Mouse (Mus musculus) heart, embryonic 12.5 days (tissue): ENCODE data around the gene Cdhr4. TPM values are rescaled to one million over a fixed set of nuclear protein-coding genes. Genes with fewer than 3 reads are reported as not detected.

Experiments
- ATAC-seq: fragments of 200-750 bp; cut with Nextera tagmentation; 2 replicates; pipeline ENCODE4 v1.8.0; 2017; ENCODE audit warnings: moderate TSS enrichment, moderate library complexity; ENCODE audit not compliant: insufficient number of reproducible peaks, low FRiP score
- H3K27ac ChIP-seq: fragments of 300-500 bp; sonication (generic); 2 replicates; pipeline ENCODE4 v1.5.1; 2016; ENCODE audit warnings: mild to moderate bottlenecking, moderate library complexity; ENCODE audit not compliant: poor library complexity, severe bottlenecking
- H3K27me3 ChIP-seq: fragments of 300-500 bp; sonication (generic); replicated peaks from 2 replicates; pipeline ENCODE4 v1.6.1; 2016; ENCODE audit warnings: mild to moderate bottlenecking, moderate library complexity
- H3K36me3 ChIP-seq: fragments of 300-500 bp; sonication (generic); 2 replicates; pipeline ENCODE4 v1.6.1; 2016; ENCODE audit warnings: mild to moderate bottlenecking, moderate library complexity
- H3K4me1 ChIP-seq: fragments of 300-500 bp; sonication (generic); replicated peaks from 2 replicates; pipeline ENCODE4 v1.6.1; 2016; ENCODE audit warnings: mild to moderate bottlenecking
- H3K4me2 ChIP-seq: fragments of 300-500 bp; sonication (generic); 2 replicates; pipeline ENCODE4 v1.6.1; 2016; ENCODE audit warnings: mild to moderate bottlenecking, moderate library complexity
- H3K4me3 ChIP-seq: fragments of 300-500 bp; sonication (generic); 2 replicates; pipeline ENCODE4 v1.5.1; 2016; ENCODE audit warnings: mild to moderate bottlenecking
- H3K9ac ChIP-seq: fragments of 300-500 bp; sonication (generic); 2 replicates; pipeline ENCODE4 v1.6.1; 2016; ENCODE audit warnings: mild to moderate bottlenecking, moderate library complexity
- H3K9me3 ChIP-seq: fragments of 300-500 bp; sonication (generic); replicated peaks from 2 replicates; pipeline ENCODE4 v1.6.1; 2016; ENCODE audit warnings: mild to moderate bottlenecking, moderate library complexity
- WGBS: fragments of 180-500 bp; shearing (Covaris S2); methylation state at CpG from one replicate; pipeline ENCODE4 v1.1.7; 2016; 5-methylcytosine and 5-hydroxymethylcytosine counted together
- polyA plus RNA-seq: library from polyadenylated mRNA; unstranded; fragments of >200 nt; fragmentation: Nextera tagmentation; extraction: Ambion mirVana; gene quantifications from 2 replicates; pipeline ENCODE4 v1.2.1, GENCODE M21; 2016

Cdhr4 gene
- 6.8 and 11.4 TPM in 2 replicates for polyA plus RNA-seq

- 62% methylated on average over 2 of the region's 2 CpGs for WGBS
- H3K4me1 ChIP-seq = peaks cover 13% of the 10 kb centered on the region
- H3K4me2 ChIP-seq = no peak within 1 kb of the TSS
- no peak within 1 kb of the TSS for H3K4me3 ChIP-seq
- H3K27me3 ChIP-seq = no peaks in the 10 kb centered on the region
- H3K27ac ChIP-seq = no peak within 1 kb of the TSS
- no peaks in the 10 kb centered on the region for H3K36me3 ChIP-seq
- H3K9ac ChIP-seq = no peak within 1 kb of the TSS
- H3K9me3 ChIP-seq = no peaks in the 10 kb centered on the region
- no peak for ATAC-seq
These were observed at the start of gene Cdhr4 for GRCm38 (mm10) chr9:107992197-107992596. Cdhr4 (plus strand) TSS chr9:107992497.

- no peak overlapping the region for H3K4me2 ChIP-seq
- no peak overlapping the region for H3K27ac ChIP-seq
- H3K4me3 ChIP-seq = no peak overlapping the region
- H3K9me3 ChIP-seq = no peaks in the 10 kb centered on the region
- H3K9ac ChIP-seq = no peak overlapping the region
- peaks cover 13% of the 10 kb centered on the region for H3K4me1 ChIP-seq
- H3K27me3 ChIP-seq = 0 out of 2 replicates have a peak, but pooled peaks cover 3% of the 10 kb centered on the region
- 79% methylated on average over 31 of the region's 31 CpGs for WGBS
- ATAC-seq = no peak
- H3K36me3 ChIP-seq = no peaks in the 10 kb centered on the region
These were observed 44.8 kb upstream of the Cdhr4 start for GRCm38 (mm10) chr9:107947241-107948194.

GRCm38 (mm10) chr9:107949184-107949921, 42.9 kb upstream of the Cdhr4 start:
- 74% methylated on average over 13 of the region's 13 CpGs for WGBS
- Histone ChIP-seq H3K27me3 (0 out of 2 replicates have a peak, but pooled peaks cover 3% of the 10 kb centered on the region), H3K36me3 (no peaks in the 10 kb centered on the region), H3K4me2 (no peak overlapping the region), H3K4me3 (no peak overlapping the region), H3K9ac (no peak overlapping the region), H3K9me3 (no peaks in the 10 kb centered on the region), H3K27ac (no peak overlapping the region), H3K4me1 (peaks cover 13% of the 10 kb centered on the region)
- ATAC-seq = no peak

GRCm38 (mm10) chr9:107949922-107950235, 42.4 kb upstream of the Cdhr4 start, which contains the start of gene Traip:
Traip (plus strand) TSS chr9:107950136.
- Histone ChIP-seq H3K36me3 (no peaks in the 10 kb centered on the region), H3K9ac (peak within 1 kb of the TSS; percentile 73), H3K9me3 (no peaks in the 10 kb centered on the region), H3K4me3 (peak within 1 kb of the TSS; percentile 86), H3K4me2 (peak within 1 kb of the TSS; percentile 79), H3K27ac (peak within 1 kb of the TSS; percentile 64), H3K4me1 (peaks cover 13% of the 10 kb centered on the region), H3K27me3 (0 out of 2 replicates have a peak, but pooled peaks cover 3% of the 10 kb centered on the region)
- no peak for ATAC-seq
- 87% methylated on average over 10 of the region's 10 CpGs for WGBS

GRCm38 (mm10) chr9:107950460-107951355, 41.6 kb upstream of the Cdhr4 start:
- peaks cover 17% of the 10 kb centered on the region for H3K4me1 ChIP-seq
- peak; percentile 87 for ATAC-seq
- peak overlapping the region; percentile 86 for H3K4me3 ChIP-seq
- H3K4me2 ChIP-seq = peak overlapping the region; percentile 79
- 0 out of 2 replicates have a peak, but pooled peaks cover 3% of the 10 kb centered on the region for H3K27me3 ChIP-seq
- peak overlapping the region; percentile 64 for H3K27ac ChIP-seq
- no peaks in the 10 kb centered on the region for H3K9me3 ChIP-seq
- no peaks in the 10 kb centered on the region for H3K36me3 ChIP-seq
- H3K9ac ChIP-seq = peak overlapping the region; percentile 73
- WGBS = 13% methylated on average over 45 of the region's 45 CpGs

- Histone ChIP-seq H3K9ac (no peak overlapping the region), H3K9me3 (no peaks in the 10 kb centered on the region), H3K27ac (no peak overlapping the region), H3K4me1 (peaks cover 17% of the 10 kb centered on the region), H3K4me2 (no peak overlapping the region), H3K36me3 (peaks cover 44% of the 10 kb centered on the region), H3K27me3 (no peaks in the 10 kb centered on the region), H3K4me3 (no peak overlapping the region)
- WGBS = 66% methylated on average over 6 of the region's 6 CpGs
- no peak for ATAC-seq
These were observed 36.5 kb upstream of the Cdhr4 start for GRCm38 (mm10) chr9:107955613-107956289.

GRCm38 (mm10) chr9:107957141-107957540, 35.2 kb upstream of the Cdhr4 start:
- no peak overlapping the region for H3K4me3 ChIP-seq
- no peak overlapping the region for H3K4me2 ChIP-seq
- no peak for ATAC-seq
- H3K9me3 ChIP-seq = no peaks in the 10 kb centered on the region
- H3K4me1 ChIP-seq = peaks cover 14% of the 10 kb centered on the region
- H3K27me3 ChIP-seq = no peaks in the 10 kb centered on the region
- H3K27ac ChIP-seq = no peak overlapping the region
- WGBS = 63% methylated on average over 6 of the region's 6 CpGs
- H3K36me3 ChIP-seq = peaks cover 56% of the 10 kb centered on the region
- no peak overlapping the region for H3K9ac ChIP-seq

GRCm38 (mm10) chr9:107959896-107960295, 32.4 kb upstream of the Cdhr4 start:
- Histone ChIP-seq H3K9ac (no peak overlapping the region), H3K4me1 (peaks cover 23% of the 10 kb centered on the region), H3K27ac (no peak overlapping the region), H3K4me2 (no peak overlapping the region), H3K9me3 (no peaks in the 10 kb centered on the region), H3K27me3 (no peaks in the 10 kb centered on the region), H3K36me3 (peaks cover 65% of the 10 kb centered on the region), H3K4me3 (no peak overlapping the region)
- WGBS = 73% methylated on average over 6 of the region's 6 CpGs
- ATAC-seq = no peak

- H3K27ac ChIP-seq = no peak overlapping the region
- no peak for ATAC-seq
- H3K4me2 ChIP-seq = no peak overlapping the region
- no peaks in the 10 kb centered on the region for H3K27me3 ChIP-seq
- no peaks in the 10 kb centered on the region for H3K9me3 ChIP-seq
- H3K36me3 ChIP-seq = peaks cover 64% of the 10 kb centered on the region
- no peak overlapping the region for H3K9ac ChIP-seq
- no peak overlapping the region for H3K4me3 ChIP-seq
- H3K4me1 ChIP-seq = peaks cover 17% of the 10 kb centered on the region
- 70% methylated on average over 4 of the region's 4 CpGs for WGBS
These were observed 31.4 kb upstream of the Cdhr4 start for GRCm38 (mm10) chr9:107960928-107961327.

- H3K4me1 ChIP-seq = peaks cover 16% of the 10 kb centered on the region
- H3K27me3 ChIP-seq = no peaks in the 10 kb centered on the region
- 88% methylated on average over 10 of the region's 10 CpGs for WGBS
- no peaks in the 10 kb centered on the region for H3K9me3 ChIP-seq
- H3K4me3 ChIP-seq = no peak overlapping the region
- H3K4me2 ChIP-seq = no peak overlapping the region
- no peak for ATAC-seq
- H3K36me3 ChIP-seq = peaks cover 63% of the 10 kb centered on the region
- H3K9ac ChIP-seq = no peak overlapping the region
- H3K27ac ChIP-seq = no peak overlapping the region
These were observed 30.9 kb upstream of the Cdhr4 start for GRCm38 (mm10) chr9:107961351-107961762.
